Mouse (Mus musculus): ENCODE data around the gene Il1r2. TPM values are rescaled to one million over a fixed set of nuclear protein-coding genes. Genes with fewer than 3 reads are reported as not detected.
A peak's percentile ranks its signal among the peaks of the same experiment; 100 is the strongest.

The Il1r2 gene
- polyA plus RNA-seq, 2 experiments: 0.58 to 1.8 TPM

GRCm38 (mm10) chr1:40059122-40059774 lies 14.6 kb upstream of the Il1r2 start:
- Histone ChIP-seq H3K4me3 (replicated peaks; ENCODE audit: low read length) (no peak overlapping the region), H3K9ac (ENCODE audit: low read depth, low read length, severe bottlenecking) (no peak overlapping the region), H3K27ac (replicated peaks; ENCODE audit: low read depth, low read length) (no peak overlapping the region), H3K4me2 (replicated peaks; ENCODE audit: low read depth, low read length, severe bottlenecking) (no peak overlapping the region), H3K9me3 (ENCODE audit: control insufficient read depth, low read length) (no peaks in the 10 kb centered on the region), H3K27me3 (ENCODE audit: control insufficient read depth, insufficient read depth, low read length) (no peaks in the 10 kb centered on the region), H3K36me3 (ENCODE audit: control insufficient read depth, insufficient read depth, low read length) (no peaks in the 10 kb centered on the region), H3K4me1 (ENCODE audit: control insufficient read depth, insufficient read depth, low read length) (no peaks in the 10 kb centered on the region)
- no peak for TF ChIP-seq POLR2A (IDR thresholded peaks at IDR 0.05; ENCODE audit: borderline replicate concordance, extremely low read depth, insufficient read depth, insufficient read length)
- DNase-seq (ENCODE audit: low spot score): no peak
- 64% methylated on average over 4 of the region's 4 CpGs for WGBS
- ATAC-seq (ENCODE audit: low FRiP score, low read depth): no peak

GRCm38 (mm10) chr1:40061359-40061758 lies 12.5 kb upstream of the Il1r2 start:
- Histone ChIP-seq H3K27me3 (ENCODE audit: control insufficient read depth, insufficient read depth, low read length) (no peaks in the 10 kb centered on the region), H3K4me2 (replicated peaks; ENCODE audit: low read depth, low read length, severe bottlenecking) (no peak overlapping the region), H3K4me1 (ENCODE audit: control insufficient read depth, insufficient read depth, low read length) (no peaks in the 10 kb centered on the region), H3K9me3 (ENCODE audit: control insufficient read depth, low read length) (no peaks in the 10 kb centered on the region), H3K36me3 (ENCODE audit: control insufficient read depth, insufficient read depth, low read length) (no peaks in the 10 kb centered on the region), H3K4me3 (replicated peaks; ENCODE audit: low read length) (no peak overlapping the region), H3K9ac (ENCODE audit: low read depth, low read length, severe bottlenecking) (no peak overlapping the region), H3K27ac (replicated peaks; ENCODE audit: low read depth, low read length) (no peak overlapping the region)
- DNase-seq (ENCODE audit: low spot score) (peak; percentile 7), ATAC-seq (ENCODE audit: low FRiP score, low read depth) (no peak)
- 80% methylated on average over 9 of the region's 9 CpGs for WGBS
- no peak for TF ChIP-seq POLR2A (IDR thresholded peaks at IDR 0.05; ENCODE audit: borderline replicate concordance, extremely low read depth, insufficient read depth, insufficient read length)

- Histone ChIP-seq H3K27me3 (ENCODE audit: control insufficient read depth, insufficient read depth, low read length) (no peaks in the 10 kb centered on the region), H3K4me1 (ENCODE audit: control insufficient read depth, insufficient read depth, low read length) (no peaks in the 10 kb centered on the region), H3K9ac (ENCODE audit: low read depth, low read length, severe bottlenecking) (no peak overlapping the region), H3K27ac (replicated peaks; ENCODE audit: low read depth, low read length) (no peak overlapping the region), H3K9me3 (ENCODE audit: control insufficient read depth, low read length) (no peaks in the 10 kb centered on the region), H3K4me2 (replicated peaks; ENCODE audit: low read depth, low read length, severe bottlenecking) (no peak overlapping the region), H3K4me3 (replicated peaks; ENCODE audit: low read length) (no peak overlapping the region), H3K36me3 (ENCODE audit: control insufficient read depth, insufficient read depth, low read length) (no peaks in the 10 kb centered on the region)
- ATAC-seq (ENCODE audit: low FRiP score, low read depth) (no peak), DNase-seq (ENCODE audit: low spot score) (no peak)
- 75% methylated on average over 4 of the region's 4 CpGs for WGBS
- TF ChIP-seq POLR2A (IDR thresholded peaks at IDR 0.05; ENCODE audit: borderline replicate concordance, extremely low read depth, insufficient read depth, insufficient read length): no peak
These were observed 10.5 kb upstream of the Il1r2 start for GRCm38 (mm10) chr1:40063409-40063808.

- Histone ChIP-seq H3K27me3 (ENCODE audit: control insufficient read depth, insufficient read depth, low read length) (no peaks in the 10 kb centered on the region), H3K4me3 (replicated peaks; ENCODE audit: low read length) (no peak overlapping the region), H3K9ac (ENCODE audit: low read depth, low read length, severe bottlenecking) (no peak overlapping the region), H3K27ac (replicated peaks; ENCODE audit: low read depth, low read length) (no peak overlapping the region), H3K4me2 (replicated peaks; ENCODE audit: low read depth, low read length, severe bottlenecking) (no peak overlapping the region), H3K4me1 (ENCODE audit: control insufficient read depth, insufficient read depth, low read length) (no peaks in the 10 kb centered on the region), H3K36me3 (ENCODE audit: control insufficient read depth, insufficient read depth, low read length) (no peaks in the 10 kb centered on the region), H3K9me3 (ENCODE audit: control insufficient read depth, low read length) (no peaks in the 10 kb centered on the region)
- DNase-seq (ENCODE audit: low spot score) (no peak), ATAC-seq (ENCODE audit: low FRiP score, low read depth) (no peak)
- WGBS: 91% methylated on average over 8 of the region's 8 CpGs
- no peak for TF ChIP-seq POLR2A (IDR thresholded peaks at IDR 0.05; ENCODE audit: borderline replicate concordance, extremely low read depth, insufficient read depth, insufficient read length)
These were observed 9.4 kb upstream of the Il1r2 start for GRCm38 (mm10) chr1:40064508-40064907.

- TF ChIP-seq POLR2A (IDR thresholded peaks at IDR 0.05; ENCODE audit: borderline replicate concordance, extremely low read depth, insufficient read depth, insufficient read length): no peak
- H3K4me1 ChIP-seq (ENCODE audit: control insufficient read depth, insufficient read depth, low read length): no peaks in the 10 kb centered on the region
- no peaks in the 10 kb centered on the region for H3K9me3 ChIP-seq (ENCODE audit: control insufficient read depth, low read length)
- no peaks in the 10 kb centered on the region for H3K27me3 ChIP-seq (ENCODE audit: control insufficient read depth, insufficient read depth, low read length)
- DNase-seq (ENCODE audit: low spot score): no peak
- no peak overlapping the region for H3K9ac ChIP-seq (ENCODE audit: low read depth, low read length, severe bottlenecking)
- ATAC-seq (ENCODE audit: low FRiP score, low read depth): no peak
- H3K4me2 ChIP-seq (replicated peaks; ENCODE audit: low read depth, low read length, severe bottlenecking): no peak overlapping the region
- no peak overlapping the region for H3K27ac ChIP-seq (replicated peaks; ENCODE audit: low read depth, low read length)
- no peaks in the 10 kb centered on the region for H3K36me3 ChIP-seq (ENCODE audit: control insufficient read depth, insufficient read depth, low read length)
- WGBS: 87% methylated on average over 4 of the region's 4 CpGs
- H3K4me3 ChIP-seq (replicated peaks; ENCODE audit: low read length): no peak overlapping the region
These were observed 1.3 kb upstream of the Il1r2 start for GRCm38 (mm10) chr1:40072558-40072957.
